Mouse (Mus musculus) kidney, embryonic 15.5 days (tissue): ENCODE results near the gene Ppp1ca. TPM values are rescaled to one million over a fixed set of nuclear protein-coding genes. Genes with fewer than 3 reads are reported as not detected.

Experiments used
- ATAC-seq: fragments of 200-750 bp; cut with Nextera tagmentation; replicated peaks from 2 replicates; pipeline ENCODE4 v1.8.0; 2017; ENCODE audit warnings: moderate TSS enrichment; ENCODE audit not compliant: low FRiP score
- H3K27ac ChIP-seq: fragments of 300-500 bp; sonication (generic); 2 replicates; pipeline ENCODE4 v1.5.1; 2015; ENCODE audit warnings: mild to moderate bottlenecking, inconsistent platforms
- H3K27me3 ChIP-seq: fragments of 300-500 bp; sonication (generic); 2 replicates; pipeline ENCODE4 v1.6.1; 2015; ENCODE audit warnings: inconsistent platforms
- H3K36me3 ChIP-seq: fragments of 300-500 bp; sonication (generic); 2 replicates; pipeline ENCODE4 v1.6.1; 2015; ENCODE audit warnings: inconsistent platforms
- H3K4me1 ChIP-seq: fragments of 300-500 bp; sonication (generic); 2 replicates; pipeline ENCODE4 v1.6.1; 2015; ENCODE audit warnings: inconsistent platforms
- H3K4me2 ChIP-seq: fragments of 300-500 bp; sonication (generic); 2 replicates; pipeline ENCODE4 v1.6.1; 2015; ENCODE audit warnings: moderate library complexity, mild to moderate bottlenecking, inconsistent platforms
- H3K4me3 ChIP-seq: fragments of 300-500 bp; sonication (generic); replicated peaks from 2 replicates; pipeline ENCODE4 v1.5.1; 2015; ENCODE audit warnings: mild to moderate bottlenecking, inconsistent platforms
- H3K9ac ChIP-seq: fragments of 300-500 bp; sonication (generic); 2 replicates; pipeline ENCODE4 v1.6.1; 2015; ENCODE audit warnings: mild to moderate bottlenecking, inconsistent platforms
- H3K9me3 ChIP-seq: fragments of 300-500 bp; sonication (generic); replicated peaks from 2 replicates; pipeline ENCODE4 v1.6.1; 2016; ENCODE audit warnings: inconsistent platforms
- WGBS: fragments of 180-500 bp; shearing (Covaris S2); methylation state at CpG from one replicate; pipeline ENCODE4 v1.1.7; 2015; ENCODE audit warnings: mixed read lengths; 5-methylcytosine and 5-hydroxymethylcytosine counted together
- polyA plus RNA-seq: library from polyadenylated mRNA; unstranded; fragments of >200 nt; fragmentation: Nextera tagmentation; extraction: Ambion mirVana; gene quantifications from 2 replicates; pipeline ENCODE4 v1.2.1, GENCODE M21; 2015

Gene Ppp1ca
- polyA plus RNA-seq, result 953 and 971 TPM in 2 replicates

GRCm38 (mm10) chr19:4191528-4192250 lies at the start of gene Ppp1ca:
Gene Ppp1ca, plus strand, starts transcription at chr19:4192065.
- Histone ChIP-seq H3K27me3 (no peaks in the 10 kb centered on the region), H3K4me3 (peak within 1 kb of the TSS; percentile 87), H3K4me1 (peaks cover 57% of the 10 kb centered on the region), H3K4me2 (peak within 1 kb of the TSS; percentile 77), H3K9ac (peak within 1 kb of the TSS; percentile 99), H3K36me3 (peaks cover 35% of the 10 kb centered on the region), H3K9me3 (no peaks in the 10 kb centered on the region), H3K27ac (peak within 1 kb of the TSS; percentile 98)
- ATAC-seq, result peak; percentile 94
- WGBS, result 3% methylated on average over 41 of the region's 47 CpGs

- ATAC-seq, result no peak
Observed at GRCm38 (mm10) chr19:4142416-4143173, 49.3 kb upstream of the Ppp1ca start.

GRCm38 (mm10) chr19:4143759-4144268 lies 48.1 kb upstream of the Ppp1ca start, which contains the start of gene Cabp4:
Gene Cabp4, minus strand, starts transcription at chr19:4144033.
- no peak within 1 kb of the TSS for H3K4me2 ChIP-seq
- WGBS, result 82% methylated on average over 7 of the region's 7 CpGs
- no peaks in the 10 kb centered on the region for H3K9me3 ChIP-seq
- no peaks in the 10 kb centered on the region for H3K27me3 ChIP-seq
- H3K27ac ChIP-seq, result no peak within 1 kb of the TSS
- H3K36me3 ChIP-seq, result no peaks in the 10 kb centered on the region
- ATAC-seq, result no peak
- H3K4me3 ChIP-seq, result no peak within 1 kb of the TSS
- H3K4me1 ChIP-seq, result peaks cover 18% of the 10 kb centered on the region
- H3K9ac ChIP-seq, result no peak within 1 kb of the TSS

More at GRCm38 (mm10) chr19:4142416-4143173, 49.3 kb upstream of the Ppp1ca start:
- Histone ChIP-seq H3K4me1 (peaks cover 10% of the 10 kb centered on the region), H3K36me3 (no peaks in the 10 kb centered on the region), H3K9me3 (no peaks in the 10 kb centered on the region), H3K4me3 (no peak overlapping the region), H3K27me3 (no peaks in the 10 kb centered on the region), H3K4me2 (no peak overlapping the region), H3K27ac (no peak overlapping the region), H3K9ac (no peak overlapping the region)
- WGBS, result 88% methylated on average over 18 of the region's 18 CpGs

- no peaks in the 10 kb centered on the region for H3K27me3 ChIP-seq
- H3K9me3 ChIP-seq, result no peaks in the 10 kb centered on the region
- no peak for ATAC-seq
- no peak overlapping the region for H3K4me3 ChIP-seq
- peaks cover 1% of the 10 kb centered on the region for H3K36me3 ChIP-seq
- peaks cover 28% of the 10 kb centered on the region for H3K4me1 ChIP-seq
- 79% methylated on average over 16 of the region's 16 CpGs for WGBS
- H3K9ac ChIP-seq, result no peak overlapping the region
- no peak overlapping the region for H3K4me2 ChIP-seq
- H3K27ac ChIP-seq, result no peak overlapping the region
Observed at GRCm38 (mm10) chr19:4144550-4145498, 47.0 kb upstream of the Ppp1ca start.

- WGBS, result 93% methylated on average over 5 of the region's 5 CpGs
- H3K4me2 ChIP-seq, result no peak overlapping the region
Observed at GRCm38 (mm10) chr19:4145936-4146335, 45.9 kb upstream of the Ppp1ca start.

GRCm38 (mm10) chr19:4146366-4147021 lies 45.4 kb upstream of the Ppp1ca start:
- no peaks in the 10 kb centered on the region for H3K9me3 ChIP-seq
- 72% methylated on average over 12 of the region's 12 CpGs for WGBS
- no peak overlapping the region for H3K4me2 ChIP-seq
- no peak for ATAC-seq
- no peak overlapping the region for H3K9ac ChIP-seq
- no peak overlapping the region for H3K27ac ChIP-seq
- peaks cover 18% of the 10 kb centered on the region for H3K36me3 ChIP-seq
- H3K4me3 ChIP-seq, result no peak overlapping the region
- no peaks in the 10 kb centered on the region for H3K27me3 ChIP-seq
- H3K4me1 ChIP-seq, result peaks cover 43% of the 10 kb centered on the region

More at GRCm38 (mm10) chr19:4145936-4146335, 45.9 kb upstream of the Ppp1ca start:
- peaks cover 12% of the 10 kb centered on the region for H3K36me3 ChIP-seq
- H3K4me1 ChIP-seq, result peaks cover 38% of the 10 kb centered on the region
- H3K4me3 ChIP-seq, result no peak overlapping the region
- H3K27ac ChIP-seq, result no peak overlapping the region
- H3K9me3 ChIP-seq, result no peaks in the 10 kb centered on the region
- no peaks in the 10 kb centered on the region for H3K27me3 ChIP-seq
- no peak for ATAC-seq
- H3K9ac ChIP-seq, result no peak overlapping the region

- Histone ChIP-seq H3K27ac (no peak overlapping the region), H3K4me1 (peaks cover 43% of the 10 kb centered on the region), H3K9me3 (no peaks in the 10 kb centered on the region), H3K36me3 (peaks cover 21% of the 10 kb centered on the region), H3K9ac (no peak overlapping the region), H3K27me3 (no peaks in the 10 kb centered on the region), H3K4me3 (no peak overlapping the region), H3K4me2 (no peak overlapping the region)
- WGBS, result 61% methylated on average over 3 of the region's 3 CpGs
- no peak for ATAC-seq
Observed at GRCm38 (mm10) chr19:4147022-4147405, 44.9 kb upstream of the Ppp1ca start.

- H3K27me3 ChIP-seq, result no peaks in the 10 kb centered on the region
- H3K4me1 ChIP-seq, result peaks cover 37% of the 10 kb centered on the region
- no peak for ATAC-seq
- peak overlapping the region; percentile 79 for H3K27ac ChIP-seq
- H3K9me3 ChIP-seq, result no peaks in the 10 kb centered on the region
- H3K36me3 ChIP-seq, result peaks cover 30% of the 10 kb centered on the region
- peak overlapping the region; percentile 84 for H3K4me2 ChIP-seq
- peak overlapping the region; percentile 95 for H3K4me3 ChIP-seq
- WGBS, result 33% methylated on average over 9 of the region's 9 CpGs
- peak overlapping the region; percentile 94 for H3K9ac ChIP-seq
Observed at GRCm38 (mm10) chr19:4147782-4148490, 43.9 kb upstream of the Ppp1ca start.

- no peaks in the 10 kb centered on the region for H3K9me3 ChIP-seq
- peak within 1 kb of the TSS; percentile 94 for H3K9ac ChIP-seq
- H3K36me3 ChIP-seq, result peaks cover 35% of the 10 kb centered on the region
Observed at GRCm38 (mm10) chr19:4148491-4148806, 43.4 kb upstream of the Ppp1ca start, which contains the start of gene Coro1b. Gene Coro1b, plus strand, starts transcription at chr19:4148619.

GRCm38 (mm10) chr19:4148819-4149218 lies 43.0 kb upstream of the Ppp1ca start:
- Histone ChIP-seq H3K27ac (peak overlapping the region; percentile 79), H3K9me3 (no peaks in the 10 kb centered on the region), H3K4me1 (peaks cover 37% of the 10 kb centered on the region), H3K36me3 (peaks cover 38% of the 10 kb centered on the region), H3K27me3 (no peaks in the 10 kb centered on the region), H3K9ac (peak overlapping the region; percentile 94), H3K4me2 (peak overlapping the region; percentile 84), H3K4me3 (peak overlapping the region; percentile 95)
- WGBS, result under 1% methylated on average over 8 of the region's 8 CpGs
- peak; percentile 30; the same call in 1 of the 2 replicates for ATAC-seq

More at GRCm38 (mm10) chr19:4148491-4148806, 43.4 kb upstream of the Ppp1ca start, which contains the start of gene Coro1b:
- H3K27ac ChIP-seq, result peak within 1 kb of the TSS; percentile 79
- H3K4me1 ChIP-seq, result peaks cover 37% of the 10 kb centered on the region
- WGBS, result 0% methylated on average over 33 of the region's 33 CpGs
- peak within 1 kb of the TSS; percentile 84 for H3K4me2 ChIP-seq
- H3K4me3 ChIP-seq, result peak within 1 kb of the TSS; percentile 95
- H3K27me3 ChIP-seq, result no peaks in the 10 kb centered on the region
- ATAC-seq, result peak; percentile 94
